Mouse (Mus musculus): Measurements from ENCODE around the gene Ptprc.

- TF ChIP-seq CTCF (IDR thresholded peaks at IDR 0.05) (no peak), EP300 (IDR thresholded peaks at IDR 0.05; ENCODE audit: insufficient read depth, low read depth, low read length) (no peak)
These were observed 609 bp downstream of the Ptprc start for GRCm38 (mm10) chr1:138174705-138175492.

Data from heart, adult 2 months (tissue).